Mouse (Mus musculus): ENCODE measurements around the gene Arid1b.

DNA sequence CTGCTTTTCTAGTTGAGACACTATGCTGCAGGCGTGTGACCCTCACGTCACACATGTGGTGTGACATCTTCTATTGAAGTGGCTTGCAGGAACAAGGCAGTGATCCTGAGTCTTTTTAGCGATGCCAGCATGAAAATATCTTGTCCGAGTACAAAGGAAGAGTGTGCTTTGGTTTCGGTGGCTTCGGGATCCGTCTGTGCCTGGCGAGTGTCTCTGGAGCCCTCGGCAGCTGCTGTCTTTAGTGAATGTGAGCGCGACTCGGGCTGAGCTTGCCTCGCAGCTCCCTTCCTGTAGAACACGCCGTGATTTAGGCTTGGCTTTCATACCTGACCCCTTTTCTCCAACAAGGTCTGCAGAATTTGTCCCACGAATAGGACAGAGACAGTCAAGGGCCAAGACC is 275.6 kb downstream of the Arid1b start:
- no peak for TF ChIP-seq CTCF (IDR thresholded peaks at IDR 0.05; ENCODE audit: control insufficient read depth, insufficient read depth, insufficient read length)
- TF ChIP-seq MYOG (IDR thresholded peaks at IDR 0.05; ENCODE audit: control insufficient read depth, extremely low read depth, insufficient read length), result no peak
